Mouse (Mus musculus): ENCODE data around the gene Smg7. TPM values are rescaled to one million over a fixed set of nuclear protein-coding genes. Genes with fewer than 3 reads are reported as not detected.

Smg7 gene
- total RNA-seq, 2 experiments from 2014 or later = 20.7 to 75.7 TPM

- ATAC-seq (ENCODE audit: poor library complexity, severe bottlenecking) = peak; percentile 20
Measured at GRCm38 (mm10) chr1:152809541-152810252, 92.7 kb downstream of the Smg7 start.

- ATAC-seq (ENCODE audit: poor library complexity, severe bottlenecking) = no peak
Measured at GRCm38 (mm10) chr1:152808392-152808680, 94.1 kb downstream of the Smg7 start.

- ATAC-seq (ENCODE audit: poor library complexity, severe bottlenecking) = peak; percentile 63
Measured at GRCm38 (mm10) chr1:152807619-152808391, 94.6 kb downstream of the Smg7 start.

GRCm38 (mm10) chr1:152804907-152805306 is 97.5 kb downstream of the Smg7 start:
- peak; percentile 38 for ATAC-seq (ENCODE audit: poor library complexity, severe bottlenecking)

- ATAC-seq (ENCODE audit: poor library complexity, severe bottlenecking) = no peak
Measured at GRCm38 (mm10) chr1:152800633-152801176, 101.7 kb downstream of the Smg7 start.

GRCm38 (mm10) chr1:152799897-152800296 is 102.5 kb downstream of the Smg7 start, which contains the start of gene Ncf2:
Gene Ncf2 (plus strand): TSS chr1:152800194.
- ATAC-seq (ENCODE audit: poor library complexity, severe bottlenecking) = 0 out of 2 replicates have a peak, but pooled peaks have one; percentile 20

- ATAC-seq (ENCODE audit: poor library complexity, severe bottlenecking) = peak; percentile 95
Measured at GRCm38 (mm10) chr1:152798125-152798524, 104.3 kb downstream of the Smg7 start.

- peak; percentile 66 for ATAC-seq (ENCODE audit: poor library complexity, severe bottlenecking)
Measured at GRCm38 (mm10) chr1:152796683-152797263, 105.7 kb downstream of the Smg7 start.

GRCm38 (mm10) chr1:152795688-152796255 is 106.7 kb downstream of the Smg7 start:
- ATAC-seq (ENCODE audit: poor library complexity, severe bottlenecking) = no peak

- ATAC-seq (ENCODE audit: poor library complexity, severe bottlenecking) = no peak
Measured at GRCm38 (mm10) chr1:152793495-152794130, 108.8 kb downstream of the Smg7 start.

GRCm38 (mm10) chr1:152792736-152793494 is 109.5 kb downstream of the Smg7 start:
- ATAC-seq (ENCODE audit: poor library complexity, severe bottlenecking) = no peak

GRCm38 (mm10) chr1:152791269-152791668 is 111.2 kb downstream of the Smg7 start:
- ATAC-seq (ENCODE audit: poor library complexity, severe bottlenecking) = no peak

- no peak for ATAC-seq (ENCODE audit: poor library complexity, severe bottlenecking)
Measured at GRCm38 (mm10) chr1:152790821-152791220, 111.6 kb downstream of the Smg7 start.

- ATAC-seq (ENCODE audit: poor library complexity, severe bottlenecking) = peak; percentile 71
Measured at GRCm38 (mm10) chr1:152790254-152790653, 112.2 kb downstream of the Smg7 start.

GRCm38 (mm10) chr1:152788121-152788660 is 114.3 kb downstream of the Smg7 start:
- no peak for ATAC-seq (ENCODE audit: poor library complexity, severe bottlenecking)

Other genes with a start within 250 kb of the Smg7 start
- not detected in 2 replicates for gene Apobec4, start 152.1 kb downstream of the Smg7 start, total RNA-seq (2015)
- gene Apobec4, start 152.1 kb downstream of the Smg7 start, total RNA-seq (2017) = not detected in 2 replicates
- 1.7 and 3.0 TPM in 2 replicates for gene Rgl1, start 136.3 kb downstream of the Smg7 start, total RNA-seq (2015)
- gene Rgl1, start 136.3 kb downstream of the Smg7 start, total RNA-seq (2017) = 2.9 TPM in 2 replicates
- gene Arpc5, start 136.1 kb downstream of the Smg7 start, total RNA-seq (2015) = 786 and 868 TPM in 2 replicates
- gene Arpc5, start 136.1 kb downstream of the Smg7 start, total RNA-seq (2017) = 396 and 424 TPM in 2 replicates
- gene Ncf2, start 102.5 kb downstream of the Smg7 start, total RNA-seq (2015) = 252 and 267 TPM in 2 replicates
- 373 and 410 TPM in 2 replicates for gene Ncf2, start 102.5 kb downstream of the Smg7 start, total RNA-seq (2017)
- gene Nmnat2, start 52.3 kb upstream of the Smg7 start, total RNA-seq (2015) = not detected in 2 replicates
- not detected in 2 replicates for gene Nmnat2, start 52.3 kb upstream of the Smg7 start, total RNA-seq (2017)

All from megakaryocyte, adult 5-6 weeks (primary cell).